Mouse (Mus musculus) lung, adult 2 months (tissue): ENCODE measurements around the gene BC004004.

Source experiments
- CTCF ChIP-seq: fragments of 200-500 bp; IDR thresholded peaks from 2 replicates; pipeline ENCODE4 v1.5.1; 2011; ENCODE audit warnings: mild to moderate bottlenecking, low read length, control low read depth; ENCODE audit not compliant: insufficient read depth
- POLR2A ChIP-seq: fragments of 200-500 bp; IDR thresholded peaks from 2 replicates; pipeline ENCODE4 v1.6.1; 2011; ENCODE audit warnings: low read depth, mild to moderate bottlenecking, control low read depth, low read length, borderline replicate concordance; ENCODE audit errors: extremely low read depth

- TF ChIP-seq CTCF (no peak), POLR2A (no peak)
Observed at GRCm38 (mm10) chr17:29316891-29317290, 48.3 kb downstream of the BC004004 start.
